Mouse (Mus musculus) cerebellum, adult 2 months (tissue): ENCODE results near the gene Hmcn2.

ENCODE experiments used
- CTCF ChIP-seq: fragments of 200-500 bp; IDR thresholded peaks from 2 replicates; pipeline ENCODE4 v1.5.1; 2011; ENCODE audit warnings: low read depth, mild to moderate bottlenecking, control low read depth, low read length, moderate library complexity, borderline replicate concordance; ENCODE audit not compliant: insufficient read depth
- POLR2A ChIP-seq: fragments of 200-500 bp; IDR thresholded peaks from 2 replicates; pipeline ENCODE4 v1.6.1; 2011; ENCODE audit warnings: low read length, control low read depth, borderline replicate concordance; ENCODE audit not compliant: insufficient read depth

DNA sequence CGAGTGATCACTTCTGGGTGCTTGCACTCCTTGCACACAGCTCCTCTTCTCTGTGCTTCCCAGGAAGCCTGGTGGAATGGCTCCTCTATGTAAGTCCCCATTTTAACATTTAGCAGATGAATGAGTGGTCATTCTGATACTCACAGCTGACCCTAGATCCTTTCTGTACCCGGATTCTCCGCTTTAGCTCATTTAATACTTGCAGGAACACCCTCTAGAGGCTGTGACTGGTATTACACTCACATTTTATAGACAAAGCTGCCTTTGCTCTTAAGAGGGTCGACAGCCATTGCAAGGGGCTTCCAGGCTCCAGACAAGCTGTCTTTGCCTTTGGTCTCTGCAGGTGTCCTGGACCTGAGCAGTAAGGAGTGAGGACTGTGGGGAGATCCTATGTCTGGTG, 14.9 kb upstream of the Hmcn2 start:
- TF ChIP-seq CTCF (peak; percentile 26; the same call in 1 of the 2 replicates), POLR2A (no peak)
